Mouse (Mus musculus): ENCODE measurements around the gene Neurl2.
"Not testable (repeated sequence)": the region's sequence is repeated elsewhere in the genome, so short reads cannot be mapped to it uniquely, and the experiment has no call there.

The Neurl2 gene

GRCm38 (mm10) chr2:164833314-164833959 lies at the start of gene Neurl2:
TSS of gene Neurl2 (minus strand) at chr2:164833456.
- in situ Hi-C loops (cut with MboI; ENCODE audit: low sequenced_read_pairs): no loop called here

DNA sequence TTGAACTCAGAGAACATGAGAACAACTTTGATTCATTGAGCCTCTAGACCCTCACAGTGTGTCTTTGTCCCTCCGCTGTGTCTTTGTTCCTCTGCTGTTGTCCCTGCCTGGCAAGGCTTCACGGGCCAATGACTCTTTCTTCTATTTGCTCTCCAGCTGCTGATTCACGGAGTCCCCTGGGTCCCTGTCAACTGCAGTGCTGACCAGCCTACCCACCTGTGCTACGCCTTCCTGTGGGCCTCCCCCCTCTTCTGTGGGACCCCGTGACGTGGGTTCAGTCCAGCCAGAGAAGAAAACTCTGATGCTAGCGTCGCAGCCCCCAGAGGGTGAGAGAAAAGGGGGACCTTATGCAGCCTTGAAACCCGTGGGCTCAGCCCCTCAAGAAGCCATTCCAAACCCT lies 49.4 kb upstream of the Neurl2 start:
- in situ Hi-C loops (cut with MboI; ENCODE audit: low sequenced_read_pairs): no loop called here

GRCm38 (mm10) chr2:164879568-164880277 lies 46.5 kb upstream of the Neurl2 start:
- in situ Hi-C loops (cut with MboI; ENCODE audit: low sequenced_read_pairs): no loop called here

DNA sequence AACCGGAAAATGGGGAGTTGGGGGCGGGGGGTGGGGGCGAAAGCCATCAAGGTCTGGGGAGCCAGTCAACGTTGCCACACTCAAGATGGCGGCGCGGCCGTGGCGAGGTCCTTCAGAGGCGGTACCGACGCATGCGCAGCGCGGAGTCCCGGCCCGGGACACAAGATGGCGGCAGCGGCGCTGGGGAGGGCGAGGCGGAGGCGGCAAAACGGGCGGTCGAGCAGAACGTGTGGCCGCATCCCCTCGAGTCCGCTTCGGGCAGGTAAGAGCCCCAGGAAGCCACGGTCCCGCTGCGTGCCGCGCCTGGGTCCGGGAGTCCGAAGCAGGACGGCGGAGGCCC lies 45.9 kb upstream of the Neurl2 start, which contains the start of gene Pcif1:
Pcif1 (plus strand) TSS at position 77 of the 340 bp plus-strand sequence.
- in situ Hi-C loops (cut with MboI; ENCODE audit: low sequenced_read_pairs): no loop called here

DNA sequence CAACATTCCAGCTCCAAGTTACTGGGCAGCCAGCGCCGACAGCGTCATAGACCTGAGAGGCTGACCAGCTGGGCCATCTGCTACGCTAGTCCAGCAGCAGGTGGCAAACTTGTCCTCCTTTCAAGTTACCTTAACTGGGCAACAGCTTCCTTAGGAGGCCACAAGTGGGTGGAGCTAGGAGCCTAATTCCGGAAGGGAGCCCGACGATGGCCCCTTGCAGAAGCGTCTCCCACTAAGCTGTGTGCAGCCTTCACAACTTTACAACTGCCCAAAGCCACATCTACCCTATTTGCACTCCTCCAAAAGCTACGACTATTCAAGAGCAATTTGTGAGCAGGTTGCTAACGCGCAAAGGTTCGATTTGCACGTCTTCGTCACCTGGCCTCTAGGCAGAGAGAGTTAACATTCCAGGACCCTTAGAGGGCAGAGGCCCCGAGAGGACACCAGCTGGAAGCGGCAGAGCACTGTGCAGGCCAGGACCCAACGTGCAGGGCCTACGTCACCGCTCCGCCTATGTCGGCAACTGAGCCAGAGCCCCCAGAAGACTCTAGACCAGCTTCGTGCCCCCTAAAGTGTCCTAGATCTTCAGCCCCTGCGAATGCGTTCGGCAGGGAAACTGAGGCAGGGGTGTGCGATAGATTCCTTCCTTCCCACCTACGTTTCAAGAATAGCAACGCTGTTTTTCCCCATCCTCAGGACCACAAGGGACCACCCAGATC lies 45.4 kb upstream of the Neurl2 start:
- in situ Hi-C loops (cut with MboI; ENCODE audit: low sequenced_read_pairs): no loop called here

DNA sequence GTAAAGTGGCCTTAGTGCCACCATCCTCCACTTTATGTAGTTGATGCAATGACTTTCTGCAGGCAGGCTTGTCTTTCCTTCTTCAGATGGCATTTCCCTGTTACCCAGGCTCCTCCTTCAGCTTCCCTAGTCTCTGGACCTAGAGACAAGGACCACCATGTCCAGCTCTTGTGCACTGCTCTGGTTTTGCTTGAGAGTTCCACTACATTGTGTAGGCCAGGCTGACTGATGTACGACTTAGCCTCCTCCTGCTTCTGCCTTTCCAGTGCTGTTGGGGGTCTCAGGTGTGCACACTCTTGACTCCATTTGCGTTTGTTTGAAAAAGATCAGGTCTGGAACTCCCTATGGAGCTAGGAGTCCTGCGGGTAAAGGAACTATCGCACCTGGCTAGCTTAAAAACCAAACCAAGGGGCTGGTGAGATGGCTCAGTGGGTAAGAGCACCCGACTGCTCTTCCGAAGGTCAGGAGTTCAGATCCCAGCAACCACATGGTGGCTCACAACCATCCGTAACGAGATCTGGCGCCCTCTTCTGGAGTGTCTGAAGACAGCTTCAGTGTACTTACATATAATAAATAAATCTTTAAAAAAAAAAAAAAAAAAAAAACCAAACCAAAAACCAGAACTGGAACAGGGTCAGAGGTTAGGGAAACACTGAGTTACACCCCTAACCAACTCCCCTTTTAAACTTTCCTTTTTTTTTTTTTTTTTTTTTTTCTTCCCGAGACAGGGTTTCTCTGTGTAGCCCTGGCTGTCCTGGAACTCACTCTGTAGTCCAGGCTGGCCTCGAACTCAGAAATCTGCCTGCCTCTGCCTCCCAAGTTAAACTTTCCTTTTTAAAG lies 44.3 kb upstream of the Neurl2 start:
- in situ Hi-C loops (cut with MboI; ENCODE audit: low sequenced_read_pairs): not testable (repeated sequence)

DNA sequence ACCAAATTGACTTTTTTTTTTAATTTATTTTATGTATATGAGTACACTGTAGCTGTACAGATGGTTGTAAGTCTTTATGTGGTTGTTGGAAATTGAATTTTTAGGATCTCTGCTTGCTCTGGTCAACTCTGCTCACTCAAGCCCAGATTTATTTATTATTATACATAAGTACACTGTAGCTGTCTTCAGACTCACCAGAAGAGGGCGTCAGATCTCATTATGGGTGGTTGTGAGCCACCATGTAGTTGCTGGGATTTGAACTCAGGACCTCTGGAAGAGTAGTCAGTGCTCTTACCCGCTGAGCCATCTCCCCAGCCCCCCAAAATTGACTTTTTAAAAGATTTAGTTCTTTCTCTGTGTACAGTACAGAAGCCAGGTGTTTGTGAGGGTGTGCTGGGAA lies 42.4 kb upstream of the Neurl2 start:
- in situ Hi-C loops (cut with MboI; ENCODE audit: low sequenced_read_pairs): not testable (repeated sequence)

DNA sequence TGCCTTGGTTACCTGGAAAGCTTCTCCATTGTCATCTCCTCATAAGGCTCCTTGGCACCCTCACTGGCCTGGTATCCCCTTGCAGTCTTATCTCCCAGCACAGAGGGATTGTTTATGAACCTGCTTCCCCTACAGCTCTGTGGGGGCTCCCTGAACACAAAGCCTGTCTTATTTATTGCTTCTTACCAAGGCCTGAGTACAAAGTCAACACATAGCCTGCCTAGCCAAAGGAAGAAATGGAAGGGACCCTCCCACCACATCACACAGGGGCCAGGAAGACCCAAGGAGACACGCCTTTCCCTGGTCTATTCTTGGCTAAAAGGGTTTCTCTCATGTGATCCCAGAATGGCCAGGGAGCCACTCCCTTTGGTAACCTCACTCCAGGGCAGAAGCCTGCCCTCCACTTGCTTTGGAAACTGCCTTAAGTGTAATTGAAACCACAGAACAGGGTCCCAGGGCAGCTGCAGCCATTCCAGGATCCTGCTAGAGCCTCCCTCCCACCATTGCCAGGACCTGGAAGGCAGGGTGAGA lies 41.0 kb upstream of the Neurl2 start:
- in situ Hi-C loops (cut with MboI; ENCODE audit: low sequenced_read_pairs): no loop called here

- in situ Hi-C loops (cut with MboI; ENCODE audit: low sequenced_read_pairs): no loop called here
Measured at GRCm38 (mm10) chr2:164873621-164874020, 40.4 kb upstream of the Neurl2 start.

- in situ Hi-C loops (cut with MboI; ENCODE audit: low sequenced_read_pairs): no loop called here
Measured at GRCm38 (mm10) chr2:164871602-164872303, 38.5 kb upstream of the Neurl2 start.

DNA sequence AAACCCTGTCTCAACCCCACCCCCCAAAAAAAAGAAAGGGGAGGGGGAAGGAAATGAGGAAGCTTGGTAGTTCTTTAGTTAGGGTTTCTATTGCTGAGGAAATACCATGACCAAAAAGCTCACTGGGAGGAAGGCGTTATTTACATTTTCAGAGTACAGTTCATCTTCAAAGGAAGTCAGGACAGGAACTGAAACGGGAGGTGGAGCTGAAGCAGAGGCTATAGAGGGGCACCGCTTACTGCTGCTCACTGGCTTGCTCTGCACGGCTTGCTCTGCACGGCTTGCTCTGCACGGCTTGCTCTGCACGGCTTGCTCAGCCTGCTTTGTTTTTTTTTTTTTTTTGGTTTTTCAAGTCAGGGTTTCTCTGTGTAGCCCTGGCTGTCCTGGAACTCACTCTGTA lies 35.2 kb upstream of the Neurl2 start:
- in situ Hi-C loops (cut with MboI; ENCODE audit: low sequenced_read_pairs): no loop called here

- in situ Hi-C loops (cut with MboI; ENCODE audit: low sequenced_read_pairs): no loop called here
Measured at GRCm38 (mm10) chr2:164867566-164867965, 34.3 kb upstream of the Neurl2 start.

- in situ Hi-C loops (cut with MboI; ENCODE audit: low sequenced_read_pairs): no loop called here
Measured at GRCm38 (mm10) chr2:164866741-164867551, 33.7 kb upstream of the Neurl2 start.

GRCm38 (mm10) chr2:164864593-164864992 lies 31.3 kb upstream of the Neurl2 start:
- in situ Hi-C loops (cut with MboI; ENCODE audit: low sequenced_read_pairs): no loop called here

DNA sequence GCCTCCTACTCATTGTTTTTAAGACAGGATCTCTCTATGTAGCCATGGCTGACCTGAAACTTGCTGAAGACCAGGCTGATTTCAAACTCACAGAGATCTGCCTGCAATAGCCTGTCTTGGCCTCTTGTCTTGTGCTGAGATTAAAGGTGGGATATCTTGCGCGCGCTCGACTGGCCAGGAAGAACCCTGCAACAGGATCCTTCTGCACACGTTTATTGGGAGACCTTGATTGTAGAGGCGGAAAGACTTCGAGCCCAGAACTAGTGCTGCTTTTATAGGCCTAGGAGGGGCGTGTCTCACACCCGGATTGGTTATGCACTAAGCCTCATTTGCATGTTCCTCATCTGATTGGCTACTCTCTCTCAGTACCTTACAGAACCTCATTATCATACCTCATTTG lies 30.2 kb upstream of the Neurl2 start:
- in situ Hi-C loops (cut with MboI; ENCODE audit: low sequenced_read_pairs): not testable (repeated sequence)

DNA sequence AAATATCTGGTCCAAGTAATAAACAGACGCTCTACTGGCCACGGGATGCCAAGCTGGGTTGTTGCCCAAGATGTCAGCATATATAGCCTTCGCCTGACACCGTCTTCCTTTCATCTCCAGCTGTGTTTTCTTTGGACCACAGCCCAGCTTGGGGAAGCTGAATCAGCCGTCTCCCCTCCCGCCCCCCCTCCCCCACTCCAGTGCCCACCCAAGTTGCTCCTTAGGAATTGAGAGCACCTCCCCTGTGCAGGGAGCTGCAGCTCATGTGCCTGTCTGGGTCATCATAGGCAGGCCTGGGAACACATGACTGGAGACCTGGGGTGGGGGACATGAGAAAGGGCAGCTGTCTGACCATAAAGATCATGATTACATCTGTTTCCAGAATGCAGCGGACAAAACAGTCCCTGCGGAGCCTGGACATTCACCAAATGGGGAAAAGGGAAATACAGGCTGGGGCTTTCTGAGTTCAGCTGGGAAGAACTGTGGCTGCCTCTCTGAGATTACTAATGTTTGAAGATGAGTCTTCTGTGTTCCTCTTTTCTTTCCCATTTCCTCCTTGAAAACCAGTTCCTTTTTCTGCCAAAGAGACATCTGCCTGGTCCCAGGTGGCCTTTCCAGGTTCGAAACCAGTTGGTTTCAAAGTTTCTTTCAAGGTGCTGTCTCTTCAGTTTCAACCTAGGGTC lies 29.1 kb upstream of the Neurl2 start:
- in situ Hi-C loops (cut with MboI; ENCODE audit: low sequenced_read_pairs): no loop called here

DNA sequence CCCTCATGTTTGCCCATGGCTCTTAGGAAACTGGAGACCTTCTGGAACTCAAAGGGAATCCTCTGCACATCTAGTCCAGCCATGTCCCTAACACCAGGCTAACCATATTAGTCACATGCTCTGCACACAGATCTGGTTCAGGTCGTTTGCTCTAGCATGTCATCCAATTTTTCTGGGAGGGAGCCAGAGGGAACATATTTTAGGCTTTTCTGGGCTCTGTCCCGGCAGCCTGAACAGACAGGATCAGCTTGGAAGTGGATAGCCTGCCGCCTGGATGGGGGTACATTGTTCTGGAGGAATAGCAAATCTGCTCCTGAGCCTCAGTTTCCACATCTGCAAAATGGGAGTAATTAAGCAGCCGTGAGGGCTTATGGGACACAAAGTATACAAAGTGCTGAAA lies 27.8 kb upstream of the Neurl2 start:
- in situ Hi-C loops (cut with MboI; ENCODE audit: low sequenced_read_pairs): no loop called here

DNA sequence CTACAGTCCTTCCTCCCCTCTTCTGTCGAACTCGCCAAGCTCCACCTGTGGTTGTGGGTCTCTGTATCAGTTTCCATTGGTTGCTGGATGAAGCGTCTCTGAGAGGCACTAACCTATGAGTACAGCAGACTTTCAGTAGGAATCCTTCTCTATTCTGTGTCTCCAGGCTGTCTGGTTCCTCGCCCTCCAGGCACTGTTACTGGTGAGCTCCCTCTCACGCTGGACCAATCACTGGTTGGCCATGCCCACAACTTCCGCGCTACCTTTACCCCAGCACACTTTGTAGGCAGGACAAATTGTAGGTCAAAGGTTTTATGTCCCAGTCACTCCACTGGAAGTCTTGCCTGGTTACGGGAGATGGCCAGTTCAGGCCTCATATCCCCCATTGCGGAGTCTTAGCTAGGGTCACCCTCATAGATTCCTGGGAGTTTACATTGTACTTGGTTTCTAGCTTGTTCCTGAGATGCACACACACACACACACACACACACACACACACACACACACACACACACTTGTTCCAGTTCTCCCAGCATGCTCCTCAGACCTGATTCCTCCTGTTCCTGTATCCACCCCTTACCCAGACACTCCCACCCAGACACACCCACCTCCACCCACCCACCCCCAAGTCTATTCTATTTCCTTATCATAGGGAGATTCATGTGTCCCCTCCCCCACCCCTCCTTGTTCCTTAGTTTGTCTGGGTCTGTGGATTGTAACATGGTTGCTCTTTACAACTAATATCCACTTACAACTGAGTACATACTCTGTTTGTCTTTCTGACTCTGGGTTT lies 26.6 kb upstream of the Neurl2 start:
- in situ Hi-C loops (cut with MboI; ENCODE audit: low sequenced_read_pairs): no loop called here

Measured in CH12F3 (cell line).